14 mouse cellular contexts compared by ENCODE assay signal in genomic region chr9:112023111-112023510, GRCm38 (mm10).
"Had no signal": no experiment of that assay in that cellular context is flagged by ENCODE, and none has a peak within 500 bp of the region (broad histone marks: within the 10 kb centered on the region; RNA-seq: fewer than 3 reads in every experiment).

No protein-coding gene starts in this region.

- H3K9ac ChIP-seq: lung, embryonic 14.5 days; midbrain, embryonic 13.5 days; neural tube, embryonic 12.5 days; stomach, embryonic 15.5 days had no signal

- H3K36me3 ChIP-seq: midbrain, embryonic 10.5 days; midbrain, embryonic 13.5 days; neural tube, embryonic 12.5 days; stomach, embryonic 15.5 days had no signal

- H3K27me3 ChIP-seq: midbrain, embryonic 13.5 days; neural tube, embryonic 12.5 days; stomach, embryonic 15.5 days had no signal

- H3K27ac ChIP-seq: midbrain, embryonic 10.5 days; midbrain, embryonic 13.5 days; neural tube, embryonic 12.5 days; stomach, embryonic 15.5 days; stomach, postnatal 0 days had no signal

- H3K4me3 ChIP-seq: midbrain, embryonic 10.5 days; midbrain, embryonic 13.5 days; neural tube, embryonic 12.5 days; stomach, embryonic 15.5 days had no signal

- ATAC-seq: midbrain, embryonic 13.5 days; midbrain, embryonic 16.5 days had no signal

- H3K4me1 ChIP-seq: midbrain, embryonic 10.5 days; midbrain, embryonic 13.5 days; neural tube, embryonic 12.5 days; stomach, embryonic 15.5 days had no signal

- H3K4me2 ChIP-seq: lung, embryonic 14.5 days; midbrain, embryonic 13.5 days; neural tube, embryonic 12.5 days; stomach, embryonic 15.5 days had no signal

- DNase-seq: lung, adult 18-20 months; lung, embryonic 14.5 days; lung, postnatal 10 days; lung, postnatal 4 days; right cerebral cortex, postnatal 14 days; thymus, adult 2 months; thymus, postnatal 25 days; thymus, postnatal 4 days had no signal

- H3K9me3 ChIP-seq: midbrain, embryonic 10.5 days; midbrain, embryonic 13.5 days; neural tube, embryonic 12.5 days; stomach, embryonic 15.5 days had no signal
